Mouse (Mus musculus) MEL (cell line): ENCODE measurements around the gene Samd4. TPM values are rescaled to one million over a fixed set of nuclear protein-coding genes. Genes with fewer than 3 reads are reported as not detected.

Source experiments
- DNase-seq: peaks from one replicate; pipeline ENCODE4 v3.0.0; 2011; ENCODE audit warnings: low read depth, low spot score
- H3K27ac ChIP-seq: 2 replicates; pipeline ENCODE4 v1.5.1; 2012; ENCODE audit warnings: low read depth, mild to moderate bottlenecking, control low read depth, low read length, moderate library complexity; ENCODE audit not compliant: control insufficient read depth
- H3K27me3 ChIP-seq, 2 experiments: fragments of 150-350 bp in 1 of 2; sonication (generic) in 1 of 2; 2 replicates each; pipeline ENCODE4 v1.6.1; 2012; ENCODE audit warnings: low read length in 2 of 2, mild to moderate bottlenecking in 2 of 2, improper control_type of control experiment in 1 of 2, moderate library complexity in 1 of 2; ENCODE audit not compliant: insufficient read depth in 2 of 2, control insufficient read depth in 1 of 2
- H3K36me3 ChIP-seq, 2 experiments: 2 replicates each; pipeline ENCODE4 v1.6.1; 2012 to 2014; ENCODE audit warnings: low read length in 2 of 2, improper control_type of control experiment in 1 of 2, inconsistent platforms in 1 of 2, mild to moderate bottlenecking in 1 of 2; ENCODE audit not compliant: insufficient read depth in 2 of 2, control insufficient read depth in 1 of 2
- H3K4me1 ChIP-seq, 2 experiments: fragments of 150-350 bp in 1 of 2; sonication (generic) in 1 of 2; 2 replicates each; pipeline ENCODE4 v1.6.1; 2012; ENCODE audit warnings: low read length in 2 of 2, improper control_type of control experiment in 1 of 2, mild to moderate bottlenecking in 1 of 2; ENCODE audit not compliant: insufficient read depth in 2 of 2, control insufficient read depth in 1 of 2
- H3K4me3 ChIP-seq, 2 experiments: fragments of 150-350 bp in 1 of 2; sonication (generic) in 1 of 2; 2 replicates each; pipeline ENCODE4 v1.5.1; 2012; ENCODE audit warnings: low read depth in 2 of 2, low read length in 2 of 2, mild to moderate bottlenecking in 2 of 2, moderate library complexity in 2 of 2, control low read depth in 1 of 2, improper control_type of control experiment in 1 of 2; ENCODE audit not compliant: control insufficient read depth in 1 of 2, insufficient read depth in 1 of 2
- H3K79me2 ChIP-seq: 2 replicates; pipeline ENCODE4 v1.6.1; 2012; ENCODE audit warnings: mild to moderate bottlenecking, low read length, moderate library complexity; ENCODE audit not compliant: control insufficient read depth, poor library complexity, insufficient read depth
- H3K9ac ChIP-seq: 2 replicates; pipeline ENCODE4 v1.6.1; 2012; ENCODE audit warnings: low read depth, mild to moderate bottlenecking, control low read depth, low read length, moderate library complexity; ENCODE audit not compliant: control insufficient read depth, poor library complexity, severe bottlenecking
- H3K9me3 ChIP-seq: fragments of 150-350 bp; sonication (generic); replicated peaks from 2 replicates; pipeline ENCODE4 v1.6.1; 2012; ENCODE audit warnings: mild to moderate bottlenecking, low read length, improper control_type of control experiment, moderate library complexity; ENCODE audit not compliant: insufficient read depth
- CHD1 ChIP-seq: IDR thresholded peaks from 2 replicates; pipeline ENCODE4 v1.6.1; 2012; ENCODE audit warnings: low read depth, mild to moderate bottlenecking, inconsistent platforms, low read length, improper control_type of control experiment
- E2F4 ChIP-seq: IDR thresholded peaks from 2 replicates; pipeline ENCODE4 v1.6.1; 2011; ENCODE audit warnings: low read depth, low read length, improper control_type of control experiment, borderline replicate concordance
- HCFC1 ChIP-seq: IDR thresholded peaks from 2 replicates; pipeline ENCODE4 v1.6.1; 2012; ENCODE audit warnings: low read depth, mild to moderate bottlenecking, inconsistent platforms, low read length, improper control_type of control experiment, moderate library complexity
- MAX ChIP-seq: IDR thresholded peaks from 2 replicates; pipeline ENCODE4 v1.6.1; 2011; ENCODE audit warnings: low read length, improper control_type of control experiment
- MAZ ChIP-seq: IDR thresholded peaks from 2 replicates; pipeline ENCODE4 v1.6.1; 2012; ENCODE audit warnings: low read depth, mild to moderate bottlenecking, inconsistent platforms, low read length, improper control_type of control experiment
- MXI1 ChIP-seq: IDR thresholded peaks from 2 replicates; pipeline ENCODE4 v1.6.1; 2011; ENCODE audit warnings: mild to moderate bottlenecking, low read depth, low read length, improper control_type of control experiment
- MYC ChIP-seq: IDR thresholded peaks from 2 replicates; pipeline ENCODE4 v1.6.1; 2011; ENCODE audit warnings: low read depth, mild to moderate bottlenecking, low read length, improper control_type of control experiment, moderate library complexity
- NELFE ChIP-seq: IDR thresholded peaks from 2 replicates; pipeline ENCODE4 v1.6.1; 2011; ENCODE audit warnings: low read depth, low read length, improper control_type of control experiment
- RAD21 ChIP-seq: IDR thresholded peaks from 2 replicates; pipeline ENCODE4 v1.6.1; 2011; ENCODE audit warnings: mild to moderate bottlenecking, low read depth, low read length, improper control_type of control experiment
- SMC3 ChIP-seq: IDR thresholded peaks from 2 replicates; pipeline ENCODE4 v1.6.1; 2011; ENCODE audit warnings: low read depth, low read length, improper control_type of control experiment
- TBP ChIP-seq: IDR thresholded peaks from 2 replicates; pipeline ENCODE4 v1.8.0; 2011; ENCODE audit warnings: low read depth, low read length, improper control_type of control experiment
- ZC3H11A ChIP-seq: IDR thresholded peaks from 2 replicates; pipeline ENCODE4 v1.6.1; 2012; ENCODE audit warnings: low read depth, mild to moderate bottlenecking, inconsistent platforms, low read length, improper control_type of control experiment
- ZKSCAN1 ChIP-seq: IDR thresholded peaks from 2 replicates; pipeline ENCODE4 v1.6.1; 2012; ENCODE audit warnings: low read depth, mild to moderate bottlenecking, inconsistent platforms, low read length, improper control_type of control experiment, moderate library complexity
- ZMIZ1 ChIP-seq: IDR thresholded peaks from 2 replicates; pipeline ENCODE4 v1.6.1; 2012; ENCODE audit warnings: low read depth, mild to moderate bottlenecking, inconsistent platforms, low read length, improper control_type of control experiment, moderate library complexity
- polyA plus RNA-seq, 2 experiments: library from polyadenylated mRNA; stranded (reverse) in 1 of 2; unstranded in 1 of 2; fragments of >175 nt in 1 of 2; fragments of >200 nt in 1 of 2; gene quantifications; 2 replicates each; pipeline versions ENCODE4 v1.2.1 to v1.2.4; 2012; ENCODE audit warnings: low replicate concordance in 2 of 2, low read depth in 1 of 2; ENCODE audit not compliant: insufficient read length in 2 of 2, insufficient read depth in 1 of 2, missing spikeins in 1 of 2
- total RNA-seq: library from RNA; depleted of rRNA; stranded (reverse); fragments of 300-350 nt; gene quantifications from 2 replicates; pipeline ENCODE4 v1.2.3, GENCODE M21; 2012

Gene Samd4
- total and polyA plus RNA-seq, 3 experiments: 0.04 to 0.08 TPM; not detected in 1

DNA sequence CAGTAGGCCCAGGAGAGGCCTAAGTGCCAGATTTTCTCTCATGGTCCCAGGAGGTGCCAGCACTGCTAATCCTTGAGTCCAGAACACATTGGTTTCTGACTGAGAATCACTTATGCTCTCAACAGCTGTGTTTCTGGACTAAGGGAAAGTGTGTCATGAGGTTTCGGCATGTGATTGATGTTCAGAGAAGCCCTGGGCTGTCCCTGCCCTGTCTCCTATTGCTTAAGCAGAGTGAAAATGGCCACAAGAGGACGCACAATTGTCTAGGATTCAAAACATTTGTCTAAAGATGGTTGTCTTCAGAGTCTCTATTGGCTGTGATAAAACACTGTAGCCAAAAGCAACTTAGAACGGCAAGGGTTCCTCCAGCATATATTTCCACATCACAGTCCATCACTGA is 159.0 kb downstream of the Samd4 start (continued):
- peak; percentile 7; the same call in 1 of the 2 replicates for TF ChIP-seq SMC3

DNA sequence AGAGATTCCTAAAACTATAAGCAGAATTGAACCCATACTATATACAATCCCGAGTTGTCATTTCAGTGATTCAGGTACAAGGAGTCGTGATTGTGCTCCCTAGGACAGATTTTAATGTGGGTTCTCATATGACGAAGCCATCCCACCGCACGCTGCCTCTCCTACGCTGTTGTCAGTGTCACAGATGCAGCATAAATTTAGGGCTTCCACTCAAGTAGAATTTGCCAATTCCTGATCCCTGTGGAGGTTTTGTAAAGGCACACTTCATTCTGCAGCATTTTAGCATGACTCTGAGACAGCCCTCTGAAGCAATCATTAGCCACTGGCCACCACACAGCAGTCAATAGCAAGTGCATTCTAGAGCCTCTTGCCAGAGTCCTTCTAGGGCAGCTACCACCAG is 166.4 kb downstream of the Samd4 start:
- H3K36me3 ChIP-seq: no peaks in the 10 kb centered on the region
- no peak overlapping the region for H3K4me3 ChIP-seq
- no peak for DNase-seq
- peaks cover 1 to 20% of the 10 kb centered on the region in 2 experiments; a peak in 3 of 4 replicates for H3K27me3 ChIP-seq
- no peak for TF ChIP-seq MAX
- TF ChIP-seq ZKSCAN1: no peak
- TF ChIP-seq MAZ: no peak
- TF ChIP-seq CHD1: no peak
- no peak for TF ChIP-seq E2F4
- no peak for TF ChIP-seq TBP
- no peak for TF ChIP-seq NELFE
- no peak for TF ChIP-seq ZMIZ1
- no peak for TF ChIP-seq HCFC1
- no peak for TF ChIP-seq ZC3H11A
- TF ChIP-seq RAD21: no peak
- TF ChIP-seq MYC: no peak
- no peak overlapping the region for H3K27ac ChIP-seq
- no peaks in the 10 kb centered on the region for H3K9me3 ChIP-seq
- no peaks in the 10 kb centered on the region for H3K4me1 ChIP-seq
- H3K79me2 ChIP-seq: no peaks in the 10 kb centered on the region
- no peak overlapping the region for H3K9ac ChIP-seq

DNA sequence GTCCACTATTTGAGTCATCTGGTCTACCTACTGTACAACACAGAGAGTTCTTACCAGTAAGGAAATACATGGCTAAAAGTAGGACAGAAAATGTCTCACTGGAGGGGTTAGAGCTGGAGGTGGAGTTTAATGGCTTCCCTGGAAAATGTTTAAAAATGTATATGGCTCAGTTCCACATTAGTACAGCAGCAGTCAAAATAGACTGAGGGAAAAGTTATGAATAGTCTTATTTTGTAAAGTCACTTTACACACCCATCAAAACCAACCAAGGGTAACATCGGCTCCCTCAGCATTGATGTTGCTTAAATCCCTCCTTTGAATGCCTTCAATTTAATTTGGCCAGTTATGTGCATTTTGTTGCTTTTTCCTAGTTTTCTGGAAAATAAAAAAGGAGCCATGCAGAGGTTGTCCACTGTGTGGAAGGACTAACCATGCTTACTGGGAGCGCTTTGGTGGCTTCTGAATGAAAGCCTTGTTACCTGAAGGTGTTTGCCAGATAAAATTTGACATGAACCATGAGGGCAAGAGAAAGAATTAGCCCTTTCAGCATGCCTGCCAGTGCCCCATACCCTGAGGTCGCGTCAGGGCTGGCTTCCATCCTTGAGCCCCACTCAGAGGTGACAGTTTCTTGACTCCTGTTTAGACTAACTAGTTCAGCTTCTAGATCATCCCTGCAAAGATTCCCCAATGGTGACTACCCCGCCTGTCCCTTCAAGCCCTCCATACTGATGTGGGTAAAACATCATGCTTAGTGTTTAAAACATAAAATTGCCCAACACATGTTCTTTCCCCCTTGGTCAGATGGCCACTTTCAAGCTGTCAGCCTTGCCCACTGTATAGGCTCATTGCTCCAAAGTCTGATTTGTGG is 169.3 kb downstream of the Samd4 start:
- Histone ChIP-seq H3K36me3 (no peaks in the 10 kb centered on the region), H3K27me3 (peaks cover 3 to 30% of the 10 kb centered on the region in 2 experiments; a peak in 3 of 4 replicates), H3K9ac (no peak overlapping the region), H3K79me2 (no peaks in the 10 kb centered on the region), H3K4me1 (no peaks in the 10 kb centered on the region), H3K9me3 (no peaks in the 10 kb centered on the region), H3K27ac (no peak overlapping the region), H3K4me3 (no peak overlapping the region)
- no peak for DNase-seq
- TF ChIP-seq RAD21: no peak
- TF ChIP-seq MXI1: no peak
- no peak for TF ChIP-seq ZC3H11A
- no peak for TF ChIP-seq TBP
